In the genomic region with DNA sequence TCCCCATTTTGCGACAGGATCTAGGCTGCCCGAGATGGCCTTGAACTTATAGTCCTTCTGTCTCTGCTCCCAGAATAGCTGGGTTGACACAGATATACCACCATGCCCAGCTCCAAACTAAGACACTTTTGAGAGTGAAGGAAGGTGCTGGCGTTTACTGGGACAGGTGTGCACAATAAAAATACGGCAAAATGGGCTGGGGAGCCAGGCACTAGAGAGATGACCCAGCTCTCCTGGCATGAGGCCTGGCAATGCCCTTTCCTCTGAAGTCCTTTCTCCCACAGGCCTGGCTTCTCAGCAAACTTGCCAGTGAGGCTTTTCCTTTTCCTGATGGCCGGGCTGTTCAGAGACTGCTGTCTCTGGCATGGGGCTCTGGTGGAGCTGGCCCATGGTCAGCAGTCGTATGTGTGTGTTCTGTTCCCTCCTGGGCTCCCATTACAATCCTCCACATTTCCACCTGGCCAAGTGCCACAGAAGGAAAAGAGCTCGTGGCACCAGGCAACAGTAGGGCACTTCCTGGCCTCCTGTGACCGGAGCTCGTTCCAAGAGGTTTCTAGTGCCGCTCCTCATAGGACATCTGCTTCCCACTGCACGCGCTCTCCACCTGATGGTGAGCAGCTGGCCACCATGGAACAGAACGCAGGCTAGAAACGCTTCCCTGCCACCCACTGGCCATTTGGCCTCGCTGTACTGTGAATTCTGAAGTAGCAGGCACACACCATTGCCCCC, we compare ENCODE assay signal across 9 mouse cellular contexts. TPM values are rescaled to one million over a fixed set of nuclear protein-coding genes. Genes with fewer than 3 reads are reported as not detected.
DNase-seq lines count a peak whose midpoint lies in the region; ATAC-seq and TF ChIP-seq lines count a peak whose summit lies in the region.
"Had no signal": no experiment of that assay in that cellular context is flagged by ENCODE, and none has a peak within 500 bp of the region (broad histone marks: within the 10 kb centered on the region; RNA-seq: fewer than 3 reads in every experiment).

No protein-coding gene starts in this region.

- H3K4me3 ChIP-seq in kidney, adult 2 months (ENCODE audit: insufficient read depth, low read depth, low read length), result no peak overlapping the region
- no peak overlapping the region for H3K4me3 ChIP-seq in bone marrow, adult 2 months (replicated peaks; ENCODE audit: control insufficient read depth, low read depth, low read length)
- no peak overlapping the region for H3K4me3 ChIP-seq in lung, embryonic 16.5 days (ENCODE audit: low read length)
- no peak overlapping the region for H3K4me3 ChIP-seq in liver, embryonic 12.5 days
- H3K4me3 ChIP-seq: megakaryocyte, embryonic 14.5 days had no signal

- H3K27me3 ChIP-seq in kidney, adult 2 months (replicated peaks; ENCODE audit: control insufficient read depth, insufficient read depth, low read length), result no peaks in the 10 kb centered on the region
- no peaks in the 10 kb centered on the region for H3K27me3 ChIP-seq in lung, embryonic 16.5 days (ENCODE audit: control insufficient read depth, insufficient read depth, low read depth, low read length)
- H3K27me3 ChIP-seq in liver, embryonic 12.5 days (replicated peaks), result no peaks in the 10 kb centered on the region

- H3K4me1 ChIP-seq in kidney, adult 2 months (ENCODE audit: control insufficient read depth, insufficient read depth, low read length), result 0 out of 2 replicates have a peak, but pooled peaks cover 2% of the 10 kb centered on the region
- peaks cover 3% of the 10 kb centered on the region; the same call in 1 of the 2 replicates for H3K4me1 ChIP-seq in bone marrow, adult 2 months (ENCODE audit: control insufficient read depth, insufficient read depth, low read length)
- H3K4me1 ChIP-seq in lung, embryonic 16.5 days (replicated peaks; ENCODE audit: control insufficient read depth, insufficient read depth, low read length), result peaks cover 13% of the 10 kb centered on the region
- peaks cover 22% of the 10 kb centered on the region for H3K4me1 ChIP-seq in liver, embryonic 12.5 days

- H3K9ac ChIP-seq in lung, embryonic 16.5 days (ENCODE audit: low read length), result no peak overlapping the region
- no peak overlapping the region for H3K9ac ChIP-seq in liver, embryonic 12.5 days

- H3K4me2 ChIP-seq in lung, embryonic 16.5 days (ENCODE audit: low read depth, low read length), result no peak overlapping the region
- H3K4me2 ChIP-seq in liver, embryonic 12.5 days, result no peak overlapping the region

- TF ChIP-seq POLR2A in kidney, adult 2 months (IDR thresholded peaks at IDR 0.05; ENCODE audit: low read depth, low read length), result no peak
- no peak for TF ChIP-seq POLR2A in bone marrow, adult 2 months (IDR thresholded peaks at IDR 0.05; ENCODE audit: borderline replicate concordance, control insufficient read depth, low read depth, low read length)

- no peaks in the 10 kb centered on the region for H3K36me3 ChIP-seq in kidney, adult 2 months (ENCODE audit: control insufficient read depth, insufficient read depth, low read length)
- no peaks in the 10 kb centered on the region for H3K36me3 ChIP-seq in lung, embryonic 16.5 days (ENCODE audit: control insufficient read depth, insufficient read depth, low read length)
- H3K36me3 ChIP-seq in liver, embryonic 12.5 days, result peaks cover 6% of the 10 kb centered on the region

- peak; percentile 25 for DNase-seq in kidney, adult 2 months
- no peak for DNase-seq in kidney, adult 9 months
- DNase-seq in cerebellum, postnatal 10 days, result peak; percentile 95 to 96
- no peak for DNase-seq in frontal cortex, adult 2 months (ENCODE audit: extremely low spot score in 1 of 2, low spot score in 1 of 2)
- DNase-seq in Muller cell, postnatal 12 days (ENCODE audit: inconsistent ontology term), result no peak

- no peak for TF ChIP-seq CTCF in kidney, adult 2 months (conservative IDR thresholded peaks at IDR 0.05; ENCODE audit: insufficient read depth, insufficient read length, low read depth, low read length)
- no peak for TF ChIP-seq CTCF in bone marrow, adult 2 months (IDR thresholded peaks at IDR 0.05; ENCODE audit: control insufficient read depth, insufficient read depth, low read length)

- H3K27ac ChIP-seq in kidney, adult 2 months (ENCODE audit: insufficient read depth, low read depth, low read length), result no peak overlapping the region
- H3K27ac ChIP-seq in bone marrow, adult 2 months (ENCODE audit: control insufficient read depth, insufficient read depth, low read depth, low read length, poor library complexity), result peak overlapping the region; percentile 1; the same call in 1 of the 2 replicates
- H3K27ac ChIP-seq in lung, embryonic 16.5 days (ENCODE audit: low read length), result 0 out of 2 replicates have a peak overlapping the region, but pooled peaks have one; percentile 4
- no peak overlapping the region for H3K27ac ChIP-seq in liver, embryonic 12.5 days

- peak; percentile 19; the same call in 1 of the 2 replicates for ATAC-seq in lung, embryonic 16.5 days (ENCODE audit: low read depth)
- ATAC-seq in liver, embryonic 12.5 days, result no peak

- H3K9me3 ChIP-seq in lung, embryonic 16.5 days (ENCODE audit: control insufficient read depth, low read length), result no peaks in the 10 kb centered on the region
- no peaks in the 10 kb centered on the region for H3K9me3 ChIP-seq in liver, embryonic 12.5 days (replicated peaks)
- H3K9me3 ChIP-seq: megakaryocyte, embryonic 14.5 days had no signal

- WGBS in kidney, adult 2 months, result 49% methylated on average over 15 of the region's 15 CpGs
- WGBS in bone marrow, adult 2 months, result 73% methylated on average over 15 of the region's 15 CpGs
- whole genome bisulfite sequencing in lung, embryonic 16.5 days, result 59% methylated on average over 15 of the region's 15 CpGs
- WGBS in liver, embryonic 12.5 days (ENCODE audit: insufficient replicate concordance), result 77% methylated on average over 15 of the region's 15 CpGs

RNA-seq across cellular contexts. Expression of a gene that starts 14.5 kb away (rescaled TPM):
- polyA plus RNA-seq in kidney, adult 2 months (2012; rRNA removed), result 13.2 and 13.7 TPM in 2 replicates
- 27.5 and 37.0 TPM in 2 replicates for polyA plus RNA-seq in bone marrow, adult 2 months (2011; ENCODE audit: insufficient read depth, insufficient read length, low replicate concordance, missing spikeins)
- polyA plus RNA-seq in lung, embryonic 16.5 days (2015; fragmentation: Nextera tagmentation; extraction: Ambion mirVana), result 15.4 and 16.6 TPM in 2 replicates
- 42.0 and 48.0 TPM in 2 replicates for polyA plus RNA-seq in frontal cortex, adult 2 months (2012; rRNA removed)
- 14.3 and 14.4 TPM in 2 replicates for polyA plus RNA-seq in liver, embryonic 12.5 days (2016; fragmentation: Nextera tagmentation; extraction: Ambion mirVana)

RNA-seq across cellular contexts. Expression of a gene that starts 26.0 kb away (rescaled TPM):
- 17.9 and 18.7 TPM in 2 replicates for polyA plus RNA-seq in kidney, adult 2 months (2012; rRNA removed)
- 43.1 and 60.2 TPM in 2 replicates for polyA plus RNA-seq in bone marrow, adult 2 months (2011; ENCODE audit: insufficient read depth, insufficient read length, low replicate concordance, missing spikeins)
- polyA plus RNA-seq in lung, embryonic 16.5 days (2015; fragmentation: Nextera tagmentation; extraction: Ambion mirVana), result 100 and 102 TPM in 2 replicates
- polyA plus RNA-seq in frontal cortex, adult 2 months (2012; rRNA removed), result 37.5 and 42.8 TPM in 2 replicates
- 51.6 and 52.4 TPM in 2 replicates for polyA plus RNA-seq in liver, embryonic 12.5 days (2016; fragmentation: Nextera tagmentation; extraction: Ambion mirVana)

Comparison
In these comparisons a context has a peak if more than half of its experiments do, and no peak if none do; other contexts are left out.
1. DNase-seq: peak in kidney, adult 2 months (single experiment) and cerebellum, postnatal 10 days (2 of 2); none in kidney, adult 9 months (single experiment), frontal cortex, adult 2 months (0 of 2) and Muller cell, postnatal 12 days (single experiment).
2. H3K27ac ChIP-seq: peak in bone marrow, adult 2 months (single experiment) and lung, embryonic 16.5 days (single experiment); none in kidney, adult 2 months (single experiment) and liver, embryonic 12.5 days (single experiment).